21 mouse cellular contexts compared by ENCODE assay signal in genomic region chr13:18128826-18129225, GRCm38 (mm10).
DNase-seq lines count a peak whose midpoint lies in the region; ATAC-seq and TF ChIP-seq lines count a peak whose summit lies in the region.
"Had no signal": no experiment of that assay in that cellular context is flagged by ENCODE, and none has a peak within 500 bp of the region (broad histone marks: within the 10 kb centered on the region; RNA-seq: fewer than 3 reads in every experiment).

No protein-coding gene starts in this region.

- peak overlapping the region; percentile 63 for H3K27ac ChIP-seq in midbrain, embryonic 10.5 days (replicated peaks)
- H3K27ac ChIP-seq in midbrain, postnatal 0 days (ENCODE audit: low read depth, low read length): no peak overlapping the region
- H3K27ac ChIP-seq in midbrain, embryonic 12.5 days (replicated peaks): peak overlapping the region; percentile 49; the same call in 1 of the 2 replicates
- H3K27ac ChIP-seq in midbrain, embryonic 16.5 days (ENCODE audit: low read length): no peak overlapping the region
- H3K27ac ChIP-seq: embryonic facial prominence, embryonic 13.5 days; embryonic facial prominence, embryonic 15.5 days; forebrain, embryonic 13.5 days; forebrain, embryonic 15.5 days had no signal

- H3K4me3 ChIP-seq in midbrain, embryonic 10.5 days: no peak overlapping the region
- no peak overlapping the region for H3K4me3 ChIP-seq in midbrain, postnatal 0 days (ENCODE audit: low read depth, low read length)
- no peak overlapping the region for H3K4me3 ChIP-seq in midbrain, embryonic 12.5 days
- no peak overlapping the region for H3K4me3 ChIP-seq in midbrain, embryonic 16.5 days (ENCODE audit: low read depth, low read length)
- H3K4me3 ChIP-seq: embryonic facial prominence, embryonic 13.5 days; embryonic facial prominence, embryonic 15.5 days; erythroblast, embryonic 14.5 days; forebrain, embryonic 13.5 days; forebrain, embryonic 15.5 days had no signal

- no peak for TF ChIP-seq CTCF in midbrain, postnatal 0 days (IDR thresholded peaks at IDR 0.05)

- peaks cover 71% of the 10 kb centered on the region for H3K4me1 ChIP-seq in midbrain, embryonic 10.5 days
- peaks cover 5% of the 10 kb centered on the region; the same call in 1 of the 2 replicates for H3K4me1 ChIP-seq in midbrain, postnatal 0 days (ENCODE audit: insufficient read depth, low read length)
- H3K4me1 ChIP-seq in midbrain, embryonic 12.5 days: peaks cover 42% of the 10 kb centered on the region
- H3K4me1 ChIP-seq in midbrain, embryonic 16.5 days (ENCODE audit: control insufficient read depth, insufficient read depth, low read length): peaks cover 13% of the 10 kb centered on the region

- H3K9me3 ChIP-seq in midbrain, embryonic 10.5 days (replicated peaks): no peaks in the 10 kb centered on the region
- H3K9me3 ChIP-seq in midbrain, postnatal 0 days (ENCODE audit: low read length): no peaks in the 10 kb centered on the region
- H3K9me3 ChIP-seq in midbrain, embryonic 12.5 days: no peaks in the 10 kb centered on the region
- no peaks in the 10 kb centered on the region for H3K9me3 ChIP-seq in midbrain, embryonic 16.5 days (replicated peaks; ENCODE audit: control insufficient read depth, low read length, poor library complexity, severe bottlenecking)
- H3K9me3 ChIP-seq: embryonic facial prominence, embryonic 13.5 days; embryonic facial prominence, embryonic 15.5 days; forebrain, embryonic 13.5 days; forebrain, embryonic 15.5 days had no signal

- H3K36me3 ChIP-seq in midbrain, embryonic 10.5 days: no peaks in the 10 kb centered on the region
- H3K36me3 ChIP-seq in midbrain, postnatal 0 days (ENCODE audit: insufficient read depth, low read length): no peaks in the 10 kb centered on the region
- H3K36me3 ChIP-seq in midbrain, embryonic 12.5 days: no peaks in the 10 kb centered on the region
- no peaks in the 10 kb centered on the region for H3K36me3 ChIP-seq in midbrain, embryonic 16.5 days (ENCODE audit: control insufficient read depth, insufficient read depth, low read length)
- H3K36me3 ChIP-seq: embryonic facial prominence, embryonic 13.5 days; embryonic facial prominence, embryonic 15.5 days; forebrain, embryonic 15.5 days had no signal

- H3K27me3 ChIP-seq in midbrain, embryonic 10.5 days (ENCODE audit: low read depth, poor library complexity, severe bottlenecking): peaks cover 12% of the 10 kb centered on the region; the same call in 1 of the 2 replicates
- H3K27me3 ChIP-seq in midbrain, postnatal 0 days (ENCODE audit: insufficient read depth, low read length): peaks cover 3% of the 10 kb centered on the region; the same call in 1 of the 2 replicates
- H3K27me3 ChIP-seq in midbrain, embryonic 12.5 days: 0 out of 2 replicates have a peak, but pooled peaks cover 5% of the 10 kb centered on the region
- H3K27me3 ChIP-seq in midbrain, embryonic 16.5 days (ENCODE audit: control insufficient read depth, insufficient read depth, low read depth, low read length): no peaks in the 10 kb centered on the region
- H3K27me3 ChIP-seq: embryonic facial prominence, embryonic 13.5 days; embryonic facial prominence, embryonic 15.5 days; forebrain, embryonic 13.5 days; forebrain, embryonic 15.5 days had no signal

- DNase-seq in heart, adult 11 months: peak; percentile 69
- no peak for DNase-seq in heart, adult 18-20 months
- peak; percentile 13 for DNase-seq in midbrain, embryonic 10.5 days (ENCODE audit: low spot score)
- DNase-seq in midbrain, postnatal 0 days (ENCODE audit: low spot score): no peak
- DNase-seq: adrenal gland, adult 2 months; adrenal gland, postnatal 10 days; adrenal gland, postnatal 25 days; cerebellum, adult 11 months; cerebellum, adult 18-20 months; cerebellum, adult 8-10 months; cerebellum, adult 9-11 months; cerebellum, postnatal 14 days; cerebellum, postnatal 36 days; embryo, embryonic 11 days had no signal

- ATAC-seq in midbrain, postnatal 0 days (ENCODE audit: low FRiP score): no peak
- no peak for ATAC-seq in midbrain, embryonic 12.5 days (ENCODE audit: low FRiP score, low read depth)
- ATAC-seq in midbrain, embryonic 16.5 days: no peak
- ATAC-seq: forebrain, embryonic 13.5 days; forebrain, embryonic 15.5 days had no signal

- no peak overlapping the region for H3K4me2 ChIP-seq in midbrain, postnatal 0 days (ENCODE audit: low read depth, low read length, poor library complexity, severe bottlenecking)
- no peak overlapping the region for H3K4me2 ChIP-seq in midbrain, embryonic 12.5 days (replicated peaks)
- no peak overlapping the region for H3K4me2 ChIP-seq in midbrain, embryonic 16.5 days (ENCODE audit: low read length)
- H3K4me2 ChIP-seq: embryonic facial prominence, embryonic 13.5 days; embryonic facial prominence, embryonic 15.5 days; forebrain, embryonic 15.5 days had no signal

- no peak overlapping the region for H3K9ac ChIP-seq in midbrain, postnatal 0 days (replicated peaks; ENCODE audit: low read length, poor library complexity, severe bottlenecking)
- H3K9ac ChIP-seq in midbrain, embryonic 12.5 days (replicated peaks): no peak overlapping the region
- H3K9ac ChIP-seq in midbrain, embryonic 16.5 days (ENCODE audit: low read depth, low read length): no peak overlapping the region
- H3K9ac ChIP-seq: embryonic facial prominence, embryonic 13.5 days; embryonic facial prominence, embryonic 15.5 days; forebrain, embryonic 13.5 days; forebrain, embryonic 15.5 days had no signal

- 80% methylated on average over 11 of the region's 11 CpGs for WGBS in midbrain, embryonic 10.5 days
- WGBS in midbrain, postnatal 0 days: 82% methylated on average over 11 of the region's 11 CpGs
- 80% methylated on average over 11 of the region's 11 CpGs for WGBS in midbrain, embryonic 12.5 days
- WGBS in midbrain, embryonic 16.5 days: 79% methylated on average over 11 of the region's 11 CpGs

Comparison
In these comparisons a context has a peak if more than half of its experiments do, and no peak if none do; other contexts are left out.
1. DNase-seq: peak in heart, adult 11 months (single experiment) and midbrain, embryonic 10.5 days (single experiment); none in heart, adult 18-20 months (0 of 2) and midbrain, postnatal 0 days (single experiment).
2. H3K27ac ChIP-seq: peak in midbrain, embryonic 10.5 days (single experiment) and midbrain, embryonic 12.5 days (single experiment); none in midbrain, postnatal 0 days (single experiment) and midbrain, embryonic 16.5 days (single experiment).